16 mouse cellular contexts compared by ENCODE assay signal in the genomic region with DNA sequence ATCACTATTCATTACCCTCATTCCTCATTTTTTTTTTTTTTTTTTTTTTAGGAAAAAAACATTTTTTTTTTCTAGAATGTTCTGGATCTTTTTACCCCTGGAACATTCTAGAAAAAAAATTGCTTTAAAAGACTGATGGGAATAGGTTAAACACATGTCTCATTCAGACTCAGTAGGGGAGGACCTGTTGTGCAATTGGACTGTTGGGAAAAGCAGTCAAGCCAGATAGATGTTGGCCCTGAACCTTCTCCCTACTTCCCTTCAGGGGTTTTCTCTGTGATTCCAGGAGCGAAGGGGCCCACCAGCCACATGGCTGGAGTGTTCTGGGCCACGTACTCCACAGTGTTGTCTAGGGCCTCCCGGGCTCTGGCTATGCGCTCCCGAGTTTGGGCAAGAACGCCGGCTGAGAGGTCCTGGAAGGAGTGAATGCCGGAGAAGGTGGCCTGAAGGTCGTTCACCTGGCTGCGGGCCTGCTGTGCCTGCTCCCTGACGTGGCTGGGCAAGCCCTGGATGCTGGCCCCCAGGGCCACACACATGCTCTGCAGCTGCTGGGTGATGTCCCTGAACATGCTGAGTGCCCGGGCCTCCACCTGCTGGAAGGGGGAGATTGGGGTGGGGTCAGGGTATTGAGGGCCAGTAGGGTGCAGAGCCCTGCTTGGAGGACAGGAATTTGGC. TPM values are rescaled to one million over a fixed set of nuclear protein-coding genes. Genes with fewer than 3 reads are reported as not detected.
A peak's percentile ranks its signal among the peaks of the same experiment; 100 is the strongest.
DNase-seq lines count a peak whose midpoint lies in the region; ATAC-seq lines count a peak whose summit lies in the region.
"Had no signal": no experiment of that assay in that cellular context is flagged by ENCODE, and none has a peak within 500 bp of the region (broad histone marks: within the 10 kb centered on the region; RNA-seq: fewer than 3 reads in every experiment).

No protein-coding gene starts in this region.

- no peak for ATAC-seq in kidney, embryonic 15.5 days (replicated peaks; ENCODE audit: low FRiP score)
- ATAC-seq in heart, embryonic 16.5 days (replicated peaks; ENCODE audit: extremely low read depth, insufficient read depth, low FRiP score), result no peak
- ATAC-seq: forebrain, postnatal 0 days; hindbrain, embryonic 16.5 days; midbrain, embryonic 15.5 days had no signal

- no peak overlapping the region for H3K9ac ChIP-seq in kidney, embryonic 15.5 days
- no peak overlapping the region for H3K9ac ChIP-seq in heart, embryonic 16.5 days (ENCODE audit: low read length)
- H3K9ac ChIP-seq: forebrain, postnatal 0 days; midbrain, embryonic 15.5 days had no signal

- H3K4me1 ChIP-seq in kidney, embryonic 15.5 days, result peaks cover 23% of the 10 kb centered on the region
- no peaks in the 10 kb centered on the region; the same call in 1 of the 2 replicates for H3K4me1 ChIP-seq in brown adipose tissue, adult 24 weeks (ENCODE audit: control insufficient read depth, insufficient read depth, insufficient read length, low read length)
- H3K4me1 ChIP-seq in heart, embryonic 16.5 days (ENCODE audit: control insufficient read depth, insufficient read depth, low read length), result peaks cover 18% of the 10 kb centered on the region

- no peak overlapping the region for H3K4me2 ChIP-seq in kidney, embryonic 15.5 days
- no peak overlapping the region for H3K4me2 ChIP-seq in heart, embryonic 16.5 days (ENCODE audit: low read depth, low read length)
- H3K4me2 ChIP-seq: midbrain, embryonic 15.5 days had no signal

- H3K27ac ChIP-seq in kidney, embryonic 15.5 days, result no peak overlapping the region
- H3K27ac ChIP-seq in brown adipose tissue, adult 24 weeks (replicated peaks; ENCODE audit: low read depth, low read length), result peak overlapping the region; percentile 98
- peak overlapping the region; percentile 62 for H3K27ac ChIP-seq in heart, embryonic 16.5 days (ENCODE audit: low read length)
- H3K27ac ChIP-seq: midbrain, embryonic 15.5 days had no signal

- intact Hi-C loops in left cerebral cortex, postnatal 4 days (cut with DNase I), result no loop called here

- H3K9me3 ChIP-seq in kidney, embryonic 15.5 days (replicated peaks), result no peaks in the 10 kb centered on the region
- H3K9me3 ChIP-seq in heart, embryonic 16.5 days (replicated peaks; ENCODE audit: control insufficient read depth, low read length), result no peaks in the 10 kb centered on the region; the same call in 1 of the 2 replicates
- H3K9me3 ChIP-seq: midbrain, embryonic 15.5 days had no signal

- H3K27me3 ChIP-seq in kidney, embryonic 15.5 days, result no peaks in the 10 kb centered on the region
- H3K27me3 ChIP-seq in heart, embryonic 16.5 days (ENCODE audit: control insufficient read depth, insufficient read depth, low read length), result no peaks in the 10 kb centered on the region
- H3K27me3 ChIP-seq: midbrain, embryonic 15.5 days had no signal

- DNase-seq in kidney, adult 11 months, result peak; percentile 69
- peak; percentile 65 to 74 for DNase-seq in kidney, postnatal 36 days
- no peak for DNase-seq in Muller cell, postnatal 12 days (ENCODE audit: inconsistent ontology term)
- DNase-seq in left cerebral cortex, postnatal 4 days, result no peak
- no peak for DNase-seq in right cerebral cortex, postnatal 14 days
- DNase-seq: cerebellum, adult 11-12 months; forebrain, postnatal 0 days had no signal

- 92% methylated on average over 12 of the region's 12 CpGs for WGBS in kidney, embryonic 15.5 days
- 71% methylated on average over 12 of the region's 12 CpGs for WGBS in heart, embryonic 16.5 days

- peaks cover 62% of the 10 kb centered on the region for H3K36me3 ChIP-seq in kidney, embryonic 15.5 days
- peaks cover 22% of the 10 kb centered on the region for H3K36me3 ChIP-seq in heart, embryonic 16.5 days (ENCODE audit: control insufficient read depth, insufficient read depth)
- H3K36me3 ChIP-seq: midbrain, embryonic 15.5 days had no signal

- H3K4me3 ChIP-seq in kidney, embryonic 15.5 days (replicated peaks), result no peak overlapping the region
- no peak overlapping the region for H3K4me3 ChIP-seq in brown adipose tissue, adult 24 weeks (ENCODE audit: insufficient read depth, low read depth, low read length)
- H3K4me3 ChIP-seq in heart, embryonic 16.5 days (ENCODE audit: low read length), result no peak overlapping the region
- H3K4me3 ChIP-seq: midbrain, embryonic 15.5 days had no signal

RNA-seq across cellular contexts. Expression of gene Ticam1, which starts 3.0 kb away (rescaled TPM):
- polyA plus RNA-seq in kidney, embryonic 15.5 days (2015; fragmentation: Nextera tagmentation; extraction: Ambion mirVana), result 6.0 and 6.2 TPM in 2 replicates
- 9.2 and 10.5 TPM in 2 replicates for polyA plus RNA-seq in brown adipose tissue, adult 24 weeks (2012; ENCODE audit: insufficient read depth, insufficient read length, missing spikeins)
- 7.6 and 8.6 TPM in 2 replicates for polyA plus RNA-seq in heart, embryonic 16.5 days (2015; fragmentation: Nextera tagmentation; extraction: Ambion mirVana)
- 1 to 10 TPM; 3.4 to 3.7 TPM for total RNA-seq in left cerebral cortex, postnatal 4 days (2021)

RNA-seq across cellular contexts. Expression of gene Plin3, which starts 13.1 kb away (rescaled TPM):
- polyA plus RNA-seq in kidney, embryonic 15.5 days (2015; fragmentation: Nextera tagmentation; extraction: Ambion mirVana), result 68.9 and 77.4 TPM in 2 replicates
- polyA plus RNA-seq in brown adipose tissue, adult 24 weeks (2012; ENCODE audit: insufficient read depth, insufficient read length, missing spikeins), result 62.9 and 78.2 TPM in 2 replicates
- 79.3 and 89.4 TPM in 2 replicates for polyA plus RNA-seq in heart, embryonic 16.5 days (2015; fragmentation: Nextera tagmentation; extraction: Ambion mirVana)
- 1 to 10 TPM; 4.5 to 6.1 TPM for total RNA-seq in left cerebral cortex, postnatal 4 days (2021)

RNA-seq across cellular contexts. Expression of gene Arrdc5, which starts 20.5 kb away (rescaled TPM):
- polyA plus RNA-seq in kidney, embryonic 15.5 days (2015; fragmentation: Nextera tagmentation; extraction: Ambion mirVana), result 0.31 TPM in 1 of 2 replicates, not detected in the other
- polyA plus RNA-seq in brown adipose tissue, adult 24 weeks (2012; ENCODE audit: insufficient read depth, insufficient read length, missing spikeins), result not detected in 2 replicates
- polyA plus RNA-seq in heart, embryonic 16.5 days (2015; fragmentation: Nextera tagmentation; extraction: Ambion mirVana), result 0.21 TPM in 1 of 2 replicates, not detected in the other
- not detected for total RNA-seq in left cerebral cortex, postnatal 4 days (2021)
- total RNA-seq: forebrain, postnatal 0 days; left cerebral cortex, adult 8-10 months had no signal
- polyA plus RNA-seq: embryonic facial prominence, embryonic 14.5 days; forebrain, postnatal 0 days; hindbrain, embryonic 16.5 days; lung, embryonic 16.5 days; midbrain, embryonic 15.5 days; neural tube, embryonic 14.5 days had no signal

RNA-seq across cellular contexts. Expression of gene Fem1a, which starts 23.0 kb away (rescaled TPM):
- 13.1 TPM in 2 replicates for polyA plus RNA-seq in kidney, embryonic 15.5 days (2015; fragmentation: Nextera tagmentation; extraction: Ambion mirVana)
- 16.3 and 18.4 TPM in 2 replicates for polyA plus RNA-seq in brown adipose tissue, adult 24 weeks (2012; ENCODE audit: insufficient read depth, insufficient read length, missing spikeins)
- polyA plus RNA-seq in heart, embryonic 16.5 days (2015; fragmentation: Nextera tagmentation; extraction: Ambion mirVana), result 25.6 and 26.9 TPM in 2 replicates
- total RNA-seq in left cerebral cortex, postnatal 4 days (2021), result 10 to 100 TPM; 41.4 to 45.7 TPM

RNA-seq across cellular contexts. Expression of gene Uhrf1, which starts 23.5 kb away (rescaled TPM):
- 162 and 175 TPM in 2 replicates for polyA plus RNA-seq in kidney, embryonic 15.5 days (2015; fragmentation: Nextera tagmentation; extraction: Ambion mirVana)
- polyA plus RNA-seq in brown adipose tissue, adult 24 weeks (2012; ENCODE audit: insufficient read depth, insufficient read length, missing spikeins), result 2.7 and 3.3 TPM in 2 replicates
- polyA plus RNA-seq in heart, embryonic 16.5 days (2015; fragmentation: Nextera tagmentation; extraction: Ambion mirVana), result 76.6 and 94.0 TPM in 2 replicates
- total RNA-seq in left cerebral cortex, postnatal 4 days (2021), result 10 to 100 TPM; 12.3 to 16.2 TPM

Comparison
In these comparisons a context has a peak if more than half of its experiments do, and no peak if none do; other contexts are left out.
1. DNase-seq: peak in kidney, adult 11 months (single experiment) and kidney, postnatal 36 days (2 of 2); none in Muller cell, postnatal 12 days (single experiment), left cerebral cortex, postnatal 4 days (single experiment) and right cerebral cortex, postnatal 14 days (single experiment).